Mouse (Mus musculus): ENCODE data around the gene Kctd6.
"Not testable (repeated sequence)": the region's sequence is repeated elsewhere in the genome, so short reads cannot be mapped to it uniquely, and the experiment has no call there.

Kctd6 gene

DNA sequence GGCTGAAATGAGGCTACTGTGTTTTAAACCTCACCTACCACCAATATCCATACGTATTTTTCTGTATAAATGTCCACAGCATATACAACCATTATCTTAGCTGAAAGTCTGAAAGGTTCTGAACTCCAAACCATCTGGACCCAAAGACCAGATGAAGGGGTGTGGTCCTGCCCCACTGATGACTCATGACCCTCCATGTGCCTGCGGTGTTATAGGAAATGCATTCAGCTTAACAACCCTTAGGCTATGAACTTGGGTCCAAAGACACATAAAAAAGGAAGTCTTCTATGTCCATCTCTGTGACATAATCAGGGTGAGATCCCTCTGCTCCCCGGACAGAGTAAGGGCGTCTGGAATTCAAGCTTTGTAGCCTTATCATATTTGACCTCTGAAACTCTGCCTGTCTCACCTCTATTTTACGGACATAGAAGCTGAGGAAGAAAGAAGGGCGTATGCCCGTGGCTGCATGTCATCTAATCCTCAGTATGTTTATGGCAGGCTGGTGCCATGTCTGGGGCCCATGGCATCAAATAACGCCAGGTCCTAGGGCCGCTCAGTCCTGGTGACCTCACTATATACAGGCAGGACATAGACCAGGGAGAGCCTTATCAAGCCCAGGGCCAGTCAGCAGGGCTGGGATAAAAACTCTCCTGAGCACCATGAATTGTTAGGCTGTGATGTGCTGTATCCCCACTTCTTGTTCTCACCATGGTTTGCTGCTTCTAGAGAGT lies 36.4 kb downstream of the Kctd6 start:
- DNase-seq (ENCODE audit: low spot score in 2 of 2), result no peak

DNA sequence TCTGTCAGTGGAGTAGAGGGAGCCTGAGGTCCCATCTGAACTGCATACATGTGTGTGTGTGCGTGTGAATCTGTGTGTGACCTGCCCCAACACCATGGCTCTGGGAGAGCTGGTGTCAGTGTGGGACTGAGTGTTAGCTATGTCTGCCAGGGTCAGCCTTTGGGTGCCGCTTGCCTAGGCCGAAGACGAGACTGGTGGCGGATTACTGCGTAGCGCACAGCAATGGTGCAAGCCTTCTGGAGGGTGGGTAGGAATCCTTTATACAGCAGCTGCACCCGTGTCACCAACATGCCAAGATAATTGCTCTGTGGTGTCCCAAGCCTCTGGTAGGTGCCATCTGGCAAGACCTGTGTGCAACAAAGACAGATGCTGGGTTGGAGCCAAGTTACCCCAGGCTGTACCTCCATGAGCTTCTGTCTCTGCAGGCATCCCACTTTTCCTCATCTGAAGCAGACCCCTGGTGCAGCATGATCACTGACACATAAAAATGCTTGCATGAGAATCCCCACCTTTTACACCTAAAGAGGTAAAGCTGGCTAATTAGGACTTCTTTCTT lies 37.5 kb downstream of the Kctd6 start:
- DNase-seq (ENCODE audit: low spot score in 2 of 2), result no peak

DNA sequence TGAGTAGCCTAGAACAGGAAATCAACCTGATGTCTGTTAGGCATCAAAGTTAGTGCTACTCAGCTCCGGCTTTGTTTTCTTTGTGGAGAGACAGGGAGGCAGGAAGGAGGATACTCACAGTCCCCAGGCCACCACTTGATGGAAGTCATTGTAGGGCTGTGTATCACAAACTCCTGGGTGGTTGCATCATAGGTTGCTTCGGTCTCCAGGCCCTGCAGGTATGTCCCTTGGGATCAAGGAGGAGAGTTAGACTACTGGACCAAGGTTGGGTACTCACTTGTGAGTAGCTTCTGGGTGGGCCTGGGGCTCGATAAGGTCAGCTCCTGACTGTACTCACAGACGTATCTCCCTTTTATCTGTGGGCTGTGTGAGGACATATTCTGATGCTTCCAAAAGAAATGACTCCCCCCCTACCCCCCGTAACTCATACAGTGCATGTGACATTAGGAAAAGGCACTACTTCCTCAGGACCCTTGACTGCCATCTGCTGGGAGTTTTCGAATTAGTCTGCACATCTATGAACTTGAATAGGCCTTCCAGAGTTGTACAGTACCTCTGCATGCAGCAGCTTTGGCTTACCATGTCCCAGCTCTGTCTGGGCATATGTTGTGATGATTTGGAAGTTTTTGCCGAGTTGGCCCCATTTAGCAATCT lies 41.3 kb downstream of the Kctd6 start:
- peak; percentile 68 to 78 for DNase-seq (ENCODE audit: low spot score in 2 of 2)

DNA sequence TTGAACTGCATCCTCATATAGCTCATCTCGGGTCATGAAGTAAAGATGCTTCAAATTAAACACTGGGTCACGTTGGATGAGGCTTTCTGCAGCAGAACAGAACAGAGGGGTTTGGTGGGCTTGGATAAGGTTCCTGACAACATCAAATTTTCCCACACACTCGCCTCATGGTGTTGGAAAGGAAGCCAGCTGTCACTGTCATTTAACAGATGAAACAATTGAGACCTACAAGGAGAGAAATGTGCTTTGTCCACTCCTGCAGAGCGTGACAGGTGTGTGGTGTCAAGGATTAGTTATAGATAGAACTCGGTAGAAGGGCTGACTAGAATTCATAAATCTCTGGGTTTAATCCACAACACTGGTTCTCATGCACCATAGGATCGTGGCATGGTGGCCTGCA lies 42.1 kb downstream of the Kctd6 start:
- DNase-seq (ENCODE audit: low spot score in 2 of 2), result no peak

DNA sequence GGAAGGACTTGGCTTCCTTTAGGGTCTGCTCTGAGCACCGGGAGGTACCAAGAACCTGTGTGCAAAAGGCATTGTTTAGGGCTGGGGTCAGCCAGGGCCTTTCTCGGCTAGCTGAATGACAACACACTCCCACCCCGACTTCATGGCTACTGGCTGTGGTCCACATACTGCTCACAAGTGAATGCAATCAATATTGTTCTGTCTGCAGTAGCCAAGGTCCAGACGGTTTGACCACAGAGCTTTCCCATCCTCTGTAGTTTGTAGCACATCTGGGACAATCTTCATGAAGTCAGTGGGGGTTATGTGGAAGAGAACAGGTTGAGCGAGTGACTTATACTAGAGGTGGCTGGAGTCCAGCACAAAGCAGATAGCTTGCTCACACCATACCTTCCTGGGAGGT lies 42.9 kb downstream of the Kctd6 start:
- DNase-seq (ENCODE audit: low spot score in 2 of 2), result no peak

DNA sequence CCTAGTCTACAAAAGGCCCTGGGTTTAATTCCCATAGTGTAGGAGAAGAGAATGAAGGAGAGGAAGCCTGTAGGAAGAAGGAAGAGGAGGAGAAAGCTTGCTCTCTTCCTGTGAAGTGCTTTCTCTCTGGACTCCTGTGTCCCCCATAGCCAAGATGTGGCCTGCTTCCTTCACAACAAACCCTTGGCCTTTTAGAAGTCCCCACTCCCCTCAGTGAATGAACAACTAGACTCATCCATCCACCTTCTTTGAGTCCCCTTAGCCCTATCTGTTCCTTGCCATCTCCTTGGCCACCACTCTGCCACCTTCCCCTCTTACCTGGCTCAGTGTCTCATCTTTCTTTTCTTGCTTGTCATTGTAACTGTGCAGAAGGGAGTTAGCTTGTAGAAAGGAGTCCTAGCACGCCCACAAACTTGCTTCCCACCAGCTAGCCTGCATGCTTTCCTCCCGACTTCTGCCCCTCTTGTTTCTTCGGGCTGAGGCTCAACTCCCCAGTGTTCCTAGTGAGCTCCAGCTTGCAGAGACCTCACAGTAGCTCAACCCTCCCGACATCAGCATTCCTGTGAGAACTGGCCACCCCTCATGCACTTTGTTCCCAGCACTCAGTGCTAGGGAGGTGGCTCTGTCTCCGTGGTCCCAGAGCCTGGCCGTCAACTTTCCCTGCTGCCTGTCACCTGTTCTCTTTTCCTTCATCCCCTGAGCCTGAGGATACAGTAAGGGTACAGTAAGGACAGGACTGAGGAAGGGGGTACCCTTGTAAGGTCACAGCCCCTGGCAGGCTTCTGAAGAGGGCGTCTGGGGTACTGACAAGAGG lies 43.8 kb downstream of the Kctd6 start:
- no peak for DNase-seq (ENCODE audit: low spot score in 2 of 2)

DNA sequence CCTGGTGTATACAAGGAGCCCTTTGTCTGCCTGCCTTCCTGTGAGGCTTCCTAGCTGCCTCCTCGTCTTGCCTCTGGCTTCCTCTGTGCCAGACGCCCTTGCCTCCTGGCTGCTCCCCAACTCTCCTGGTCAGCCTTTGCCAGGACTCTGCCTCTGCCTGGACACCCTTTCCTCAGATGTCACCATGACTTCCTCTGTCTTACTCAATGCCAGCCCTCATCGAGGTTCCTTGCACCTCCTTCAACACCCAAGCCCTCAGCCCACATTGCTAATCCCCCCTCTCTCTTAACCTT lies 44.3 kb downstream of the Kctd6 start:
- DNase-seq (ENCODE audit: low spot score in 2 of 2), result peak in 1 of 2 experiments; percentile 29

DNA sequence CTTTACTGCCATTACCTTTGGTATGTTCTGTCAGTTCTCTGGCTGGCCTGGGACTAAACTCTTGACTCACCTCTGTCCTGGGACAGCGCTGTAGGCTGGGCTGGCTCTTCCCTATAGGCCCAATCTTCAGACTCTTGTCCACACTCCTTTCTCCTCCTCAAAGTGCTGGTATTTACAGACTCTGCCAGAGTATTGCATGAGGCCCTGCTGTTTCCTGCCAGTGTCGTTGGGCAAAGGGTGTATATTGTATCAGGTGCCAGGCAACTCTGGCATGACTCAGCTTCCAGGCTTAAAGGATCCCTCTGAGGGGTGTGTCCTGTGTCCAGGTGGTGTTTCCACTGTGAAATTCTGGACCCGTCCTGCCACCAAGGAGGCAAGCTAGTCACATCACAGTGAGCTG lies 44.8 kb downstream of the Kctd6 start:
- no peak for DNase-seq (ENCODE audit: low spot score in 2 of 2)

DNA sequence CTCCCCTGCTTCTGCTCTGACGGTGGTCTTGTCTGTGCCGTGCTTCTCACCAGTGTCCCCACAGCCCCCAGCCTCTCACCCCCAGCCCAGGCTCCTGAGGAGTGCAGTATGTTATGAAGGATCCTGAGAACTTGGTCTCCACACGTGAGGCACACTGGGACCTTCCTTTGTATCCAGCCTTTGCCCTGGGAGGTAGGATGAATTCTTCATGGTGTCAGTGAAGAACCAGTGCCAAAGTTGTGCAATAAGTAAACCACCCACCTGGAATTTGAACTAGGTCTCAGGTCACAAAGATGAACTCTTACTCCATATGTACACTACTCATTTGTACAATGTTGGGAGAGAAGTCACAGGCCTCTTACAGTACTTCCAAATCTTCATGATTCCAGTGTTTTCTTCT lies 45.2 kb downstream of the Kctd6 start, which contains the start of gene Acox2:
Gene Acox2 (minus strand): TSS at position 188 of the 400 bp plus-strand sequence.
- no peak for DNase-seq (ENCODE audit: low spot score in 2 of 2)

DNA sequence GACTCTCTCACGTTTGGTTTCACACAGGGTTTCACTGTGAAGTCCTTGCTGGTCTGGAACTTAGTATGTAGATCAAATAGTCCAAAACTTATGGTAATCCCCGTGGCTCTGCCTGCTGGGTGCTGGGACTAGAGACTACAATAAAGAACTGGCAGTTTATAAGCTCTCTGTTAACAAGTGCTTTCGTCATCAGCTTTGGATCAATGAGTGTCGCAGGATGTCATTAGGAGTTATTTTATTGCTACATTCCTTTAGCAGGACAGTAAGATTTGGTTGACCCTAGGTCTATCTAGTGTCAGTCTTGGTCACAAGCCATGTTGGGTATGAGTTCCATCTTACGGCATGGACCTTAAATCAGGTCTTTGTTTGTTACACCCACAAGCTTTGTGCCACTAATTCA lies 46.3 kb downstream of the Kctd6 start:
- DNase-seq (ENCODE audit: low spot score in 2 of 2), result no peak

DNA sequence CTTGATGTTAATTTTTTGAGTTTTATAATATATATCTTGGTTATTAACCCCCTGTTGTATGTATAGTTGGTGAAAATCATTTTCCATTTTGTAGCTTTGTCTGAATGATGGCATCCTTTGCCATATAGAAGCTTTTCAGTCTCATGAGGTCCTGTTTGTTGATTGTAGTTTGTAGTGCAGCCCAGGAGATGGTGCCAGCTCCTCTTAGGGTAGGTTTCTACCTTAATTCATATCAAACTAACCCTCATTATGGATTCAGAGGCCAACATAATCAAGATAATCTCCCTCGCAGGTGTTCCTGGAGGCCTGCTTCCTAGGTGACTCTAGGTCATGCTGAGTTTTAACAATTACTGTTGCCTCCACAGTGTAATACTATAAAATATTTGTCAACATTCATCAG lies 48.3 kb downstream of the Kctd6 start:
- no peak for DNase-seq (ENCODE audit: low spot score in 2 of 2)

DNA sequence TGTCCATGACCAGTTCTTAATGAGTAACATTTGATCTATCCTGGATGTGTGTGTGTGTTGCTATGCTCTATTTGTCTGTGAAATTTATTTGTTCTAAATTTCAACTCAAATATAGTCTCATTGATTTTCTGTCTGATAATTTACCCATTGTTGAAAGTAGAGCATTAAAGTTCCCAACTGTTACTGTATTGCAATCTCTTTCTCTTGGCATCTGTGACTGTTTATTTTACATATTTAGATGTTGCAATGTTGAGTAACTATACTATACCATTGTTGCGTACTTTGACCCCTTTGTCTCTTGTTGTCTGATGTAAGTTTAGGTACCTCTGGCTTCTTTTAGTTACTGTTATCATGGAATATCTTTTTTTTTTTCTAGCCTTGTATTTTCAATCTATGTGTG lies 50.4 kb downstream of the Kctd6 start:
- DNase-seq (ENCODE audit: low spot score in 2 of 2), result no peak

DNA sequence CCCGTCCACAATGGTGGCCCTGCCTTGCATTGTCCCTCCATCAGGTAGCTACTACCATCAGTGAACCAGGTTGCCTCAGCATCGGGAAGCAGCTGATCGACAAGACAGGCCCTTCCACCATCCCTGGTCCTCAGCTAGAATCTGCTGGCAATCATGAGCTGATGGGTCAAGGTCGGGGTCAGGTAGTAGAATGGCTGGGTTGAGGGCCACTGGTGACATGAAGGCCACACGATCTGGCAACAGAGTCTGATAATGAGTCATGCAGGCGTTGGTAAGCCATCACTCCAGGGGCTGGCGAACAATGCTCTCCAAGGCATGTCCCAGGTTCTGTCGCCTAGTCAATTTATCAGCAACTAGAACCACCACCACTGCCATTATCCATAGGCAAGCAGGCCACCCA lies 57.3 kb downstream of the Kctd6 start:
- not testable (repeated sequence) for DNase-seq (ENCODE audit: low spot score in 2 of 2)
